In genomic region chr6:100170711-100171348, GRCm38 (mm10) we compare ENCODE assay signal across 8 mouse cellular contexts.
DNase-seq lines count a peak whose midpoint lies in the region; ATAC-seq and TF ChIP-seq lines count a peak whose summit lies in the region.

No protein-coding gene starts in this region.

- H3K4me1 ChIP-seq in forebrain, embryonic 10.5 days, result peaks cover 12% of the 10 kb centered on the region
- peaks cover 19% of the 10 kb centered on the region for H3K4me1 ChIP-seq in hindbrain, embryonic 10.5 days (replicated peaks)
- H3K4me1 ChIP-seq in lung, embryonic 14.5 days (ENCODE audit: insufficient read depth), result peaks cover 6% of the 10 kb centered on the region; the same call in 1 of the 2 replicates

- peak overlapping the region; percentile 42 for H3K4me3 ChIP-seq in forebrain, embryonic 10.5 days
- peak overlapping the region; percentile 33 for H3K4me3 ChIP-seq in hindbrain, embryonic 10.5 days
- H3K4me3 ChIP-seq in lung, embryonic 14.5 days (ENCODE audit: low read depth, low read length), result no peak overlapping the region

- H3K9me3 ChIP-seq in forebrain, embryonic 10.5 days, result no peaks in the 10 kb centered on the region
- no peaks in the 10 kb centered on the region for H3K9me3 ChIP-seq in hindbrain, embryonic 10.5 days
- no peaks in the 10 kb centered on the region for H3K9me3 ChIP-seq in lung, embryonic 14.5 days (ENCODE audit: low read depth, low read length)

- peak overlapping the region; percentile 51 for H3K4me2 ChIP-seq in lung, embryonic 14.5 days

- 3% methylated on average over 22 of the region's 22 CpGs for WGBS in forebrain, embryonic 10.5 days
- WGBS in hindbrain, embryonic 10.5 days, result 5% methylated on average over 22 of the region's 22 CpGs
- 8% methylated on average over 22 of the region's 22 CpGs for WGBS in lung, embryonic 14.5 days

- no peak overlapping the region for H3K9ac ChIP-seq in lung, embryonic 14.5 days

- peak; percentile 47; the same call in 1 of the 2 replicates for ATAC-seq in lung, embryonic 14.5 days (ENCODE audit: insufficient read depth)

- H3K27me3 ChIP-seq in forebrain, embryonic 10.5 days (ENCODE audit: poor library complexity, severe bottlenecking), result peaks cover 88% of the 10 kb centered on the region
- peaks cover 86% of the 10 kb centered on the region for H3K27me3 ChIP-seq in hindbrain, embryonic 10.5 days (ENCODE audit: insufficient read depth, poor library complexity, severe bottlenecking)
- no peaks in the 10 kb centered on the region for H3K27me3 ChIP-seq in lung, embryonic 14.5 days (ENCODE audit: insufficient read depth, low read length)

- peak overlapping the region; percentile 48 for H3K27ac ChIP-seq in forebrain, embryonic 10.5 days
- H3K27ac ChIP-seq in hindbrain, embryonic 10.5 days, result peak overlapping the region; percentile 37; the same call in 1 of the 2 replicates
- no peak overlapping the region for H3K27ac ChIP-seq in lung, embryonic 14.5 days (ENCODE audit: low read depth)

- TF ChIP-seq CTCF in lung, embryonic 14.5 days (IDR thresholded peaks at IDR 0.05; ENCODE audit: low read depth), result no peak

- no peaks in the 10 kb centered on the region for H3K36me3 ChIP-seq in forebrain, embryonic 10.5 days (replicated peaks)
- H3K36me3 ChIP-seq in hindbrain, embryonic 10.5 days, result no peaks in the 10 kb centered on the region
- H3K36me3 ChIP-seq in lung, embryonic 14.5 days (ENCODE audit: insufficient read depth), result no peaks in the 10 kb centered on the region

- peak; percentile 28 to 29 for DNase-seq in urinary bladder, adult 18-20 months (ENCODE audit: low spot score in 2 of 2)
- no peak for DNase-seq in urinary bladder, postnatal 4 days (ENCODE audit: low spot score in 2 of 2)
- peak; percentile 41 for DNase-seq in forebrain, embryonic 10.5 days (ENCODE audit: extremely low spot score, low spot score)
- peak; percentile 37 for DNase-seq in hindbrain, embryonic 10.5 days (ENCODE audit: low spot score)
- peak; percentile 50 to 79 for DNase-seq in layer of hippocampus, postnatal 14 days (ENCODE audit: low spot score in 2 of 2)
- DNase-seq in lung, embryonic 14.5 days, result peak; percentile 66
- DNase-seq in retina, embryonic 14.5 days (ENCODE audit: low spot score), result peak; percentile 44
- DNase-seq in spleen, adult 12 weeks (ENCODE audit: low spot score), result no peak

Comparison
In these comparisons a context has a peak if more than half of its experiments do, and no peak if none do; other contexts are left out.
1. DNase-seq: peak in urinary bladder, adult 18-20 months (2 of 2), forebrain, embryonic 10.5 days (single experiment), hindbrain, embryonic 10.5 days (single experiment), layer of hippocampus, postnatal 14 days (2 of 2), lung, embryonic 14.5 days (single experiment) and retina, embryonic 14.5 days (single experiment); none in urinary bladder, postnatal 4 days (0 of 2) and spleen, adult 12 weeks (single experiment).